Mouse (Mus musculus) hindbrain, embryonic 16.5 days (tissue): ENCODE measurements around the gene Ankrd24. TPM values are rescaled to one million over a fixed set of nuclear protein-coding genes. Genes with fewer than 3 reads are reported as not detected.

Source experiments
- ATAC-seq: fragments of 200-750 bp; cut with Nextera tagmentation; 2 replicates; pipeline ENCODE4 v1.8.0; 2017; ENCODE audit warnings: moderate TSS enrichment, moderate library complexity
- H3K27ac ChIP-seq: fragments of 300-500 bp; sonication (generic); 2 replicates; pipeline ENCODE4 v1.5.1; 2014; ENCODE audit warnings: low read depth, mild to moderate bottlenecking, control low read depth, low read length, moderate library complexity
- H3K27me3 ChIP-seq: fragments of 300-500 bp; sonication (generic); replicated peaks from 2 replicates; pipeline ENCODE4 v1.6.1; 2014; ENCODE audit warnings: low read length; ENCODE audit not compliant: control insufficient read depth, insufficient read depth
- H3K36me3 ChIP-seq: fragments of 300-500 bp; sonication (generic); 2 replicates; pipeline ENCODE4 v1.6.1; 2014; ENCODE audit warnings: mild to moderate bottlenecking, low read length, moderate library complexity, mixed read lengths; ENCODE audit not compliant: control insufficient read depth, insufficient read depth
- H3K4me1 ChIP-seq: fragments of 300-500 bp; sonication (generic); 2 replicates; pipeline ENCODE4 v1.6.1; 2014; ENCODE audit warnings: low read depth, low read length; ENCODE audit not compliant: control insufficient read depth, insufficient read depth
- H3K4me2 ChIP-seq: fragments of 300-500 bp; sonication (generic); 2 replicates; pipeline ENCODE4 v1.6.1; 2014; ENCODE audit warnings: mild to moderate bottlenecking, low read length, control low read depth, moderate library complexity
- H3K4me3 ChIP-seq: fragments of 300-500 bp; sonication (generic); 2 replicates; pipeline ENCODE4 v1.5.1; 2014; ENCODE audit warnings: mild to moderate bottlenecking, low read length, control low read depth, moderate library complexity
- H3K9ac ChIP-seq: fragments of 300-500 bp; sonication (generic); 2 replicates; pipeline ENCODE4 v1.6.1; 2014; ENCODE audit warnings: low read depth, mild to moderate bottlenecking, control low read depth, low read length, moderate library complexity
- H3K9me3 ChIP-seq: fragments of 300-500 bp; sonication (generic); 2 replicates; pipeline ENCODE4 v1.6.1; 2014; ENCODE audit warnings: mild to moderate bottlenecking, low read length, moderate library complexity; ENCODE audit not compliant: control insufficient read depth
- WGBS: fragments of 180-500 bp; shearing (Covaris S2); extraction: QIAGEN DNeasy Blood & Tissue Kit; methylation state at CpG from one replicate; pipeline ENCODE4 v1.1.7; 2014; 5-methylcytosine and 5-hydroxymethylcytosine counted together
- polyA plus RNA-seq: library from polyadenylated mRNA; unstranded; fragments of >200 nt; fragmentation: Nextera tagmentation; extraction: Ambion mirVana; gene quantifications from 2 replicates; pipeline ENCODE4 v1.2.1, GENCODE M21; 2015

Ankrd24 gene
- polyA plus RNA-seq, 1 experiment from 2014 or later = 19.2 TPM

- Histone ChIP-seq H3K36me3 (no peaks in the 10 kb centered on the region), H3K4me3 (no peak overlapping the region), H3K4me1 (peaks cover 25% of the 10 kb centered on the region), H3K27me3 (peaks cover 21% of the 10 kb centered on the region), H3K9ac (no peak overlapping the region), H3K4me2 (no peak overlapping the region), H3K27ac (no peak overlapping the region), H3K9me3 (no peaks in the 10 kb centered on the region)
- ATAC-seq = no peak
- 36% methylated on average over 5 of the region's 5 CpGs for WGBS
Observed at GRCm38 (mm10) chr10:81595599-81595998, 32.7 kb upstream of the Ankrd24 start.

DNA sequence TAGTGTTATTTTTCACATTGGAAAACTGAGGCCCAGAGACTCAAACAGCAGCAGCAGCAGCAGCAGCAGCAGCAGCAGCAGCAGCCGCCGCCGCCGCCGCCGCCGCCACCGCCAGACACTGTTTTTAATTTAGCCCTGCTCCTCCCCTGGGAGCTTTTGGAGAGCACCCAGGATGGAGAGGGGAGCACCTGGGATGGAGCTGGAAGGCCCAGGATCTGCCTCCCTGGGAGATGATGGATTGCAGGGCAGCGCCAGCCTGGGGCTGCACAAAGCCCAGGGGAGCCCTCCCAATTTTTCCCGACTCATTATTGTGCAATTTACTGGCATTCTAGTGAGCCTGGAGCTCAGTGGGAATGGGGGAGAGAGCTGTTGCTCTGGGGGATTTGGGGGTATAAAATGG is 31.7 kb upstream of the Ankrd24 start:
- Histone ChIP-seq H3K4me3 (0 out of 2 replicates have a peak overlapping the region, but pooled peaks have one; percentile 11), H3K27ac (peak overlapping the region; percentile 40; the same call in 1 of the 2 replicates), H3K27me3 (peaks cover 13% of the 10 kb centered on the region), H3K9ac (peak overlapping the region; percentile 41), H3K9me3 (no peaks in the 10 kb centered on the region), H3K36me3 (no peaks in the 10 kb centered on the region), H3K4me2 (peak overlapping the region; percentile 44), H3K4me1 (peaks cover 35% of the 10 kb centered on the region)
- peak; percentile 2 for ATAC-seq
- 1% methylated on average over 10 of the region's 10 CpGs for WGBS

DNA sequence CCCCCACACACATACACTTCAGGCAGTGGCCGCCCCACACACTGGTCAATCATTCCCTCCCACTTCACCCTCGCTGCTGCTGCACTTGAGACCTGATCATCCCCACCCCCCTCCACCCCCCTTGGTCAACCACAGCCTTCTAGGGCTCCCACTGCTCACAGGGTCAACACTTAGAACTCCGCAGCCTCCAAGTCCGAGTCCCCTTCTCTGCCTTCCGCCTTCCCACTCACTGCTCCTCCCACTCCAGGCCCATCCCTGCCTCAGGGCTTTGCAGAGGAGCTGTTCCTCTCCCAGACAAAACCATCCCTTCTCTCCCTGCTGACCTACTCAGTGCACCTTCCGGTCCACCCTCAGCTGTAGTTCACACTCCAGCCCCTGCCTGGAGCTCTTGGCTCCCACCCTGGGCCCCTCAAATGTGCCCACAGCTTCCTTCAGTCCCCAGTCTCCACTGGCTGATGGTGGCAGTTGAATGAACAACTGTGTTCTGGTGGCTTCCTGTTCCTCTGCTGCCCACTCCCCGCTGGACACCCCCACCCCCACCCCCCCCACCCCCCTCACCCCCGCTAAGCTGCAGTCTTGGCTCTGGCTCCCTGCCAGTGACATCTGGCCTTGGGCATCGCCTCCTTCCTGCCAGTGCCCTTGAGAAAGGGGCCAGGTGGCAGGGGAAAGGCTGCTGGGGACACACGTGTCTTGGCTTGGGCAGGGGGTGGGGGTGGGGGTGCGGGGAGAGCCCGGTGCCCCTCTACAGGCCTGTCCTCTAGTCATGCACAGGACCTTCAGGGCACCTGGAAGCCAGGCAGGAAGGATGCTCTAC is 31.0 kb upstream of the Ankrd24 start:
- ATAC-seq = peak; percentile 34
- peak overlapping the region; percentile 44 for H3K4me2 ChIP-seq

GRCm38 (mm10) chr10:81598342-81598741 is 30.0 kb upstream of the Ankrd24 start:
- Histone ChIP-seq H3K4me1 (peaks cover 36% of the 10 kb centered on the region), H3K9me3 (no peaks in the 10 kb centered on the region), H3K4me3 (no peak overlapping the region), H3K27ac (no peak overlapping the region), H3K4me2 (no peak overlapping the region), H3K27me3 (peaks cover 9% of the 10 kb centered on the region), H3K36me3 (no peaks in the 10 kb centered on the region), H3K9ac (no peak overlapping the region)
- WGBS = 37% methylated on average over 3 of the region's 3 CpGs
- ATAC-seq = no peak

More for the DNA sequence above, 31.0 kb upstream of the Ankrd24 start:
- Histone ChIP-seq H3K4me1 (peaks cover 36% of the 10 kb centered on the region), H3K36me3 (no peaks in the 10 kb centered on the region), H3K4me3 (no peak overlapping the region), H3K9ac (peak overlapping the region; percentile 41; the same call in 1 of the 2 replicates), H3K27ac (peak overlapping the region; percentile 10; the same call in 1 of the 2 replicates), H3K27me3 (peaks cover 11% of the 10 kb centered on the region), H3K9me3 (no peaks in the 10 kb centered on the region)
- 4% methylated on average over 9 of the region's 12 CpGs for WGBS

- Histone ChIP-seq H3K27me3 (peaks cover 9% of the 10 kb centered on the region), H3K4me1 (peaks cover 36% of the 10 kb centered on the region)
Observed at GRCm38 (mm10) chr10:81598871-81599270, 29.5 kb upstream of the Ankrd24 start.

GRCm38 (mm10) chr10:81599630-81600029 is 28.7 kb upstream of the Ankrd24 start:
- 81% methylated on average over 5 of the region's 5 CpGs for WGBS
- no peaks in the 10 kb centered on the region for H3K9me3 ChIP-seq
- no peak for ATAC-seq
- peaks cover 37% of the 10 kb centered on the region for H3K4me1 ChIP-seq
- H3K27me3 ChIP-seq = peaks cover 4% of the 10 kb centered on the region
- H3K4me3 ChIP-seq = no peak overlapping the region
- H3K9ac ChIP-seq = no peak overlapping the region
- no peaks in the 10 kb centered on the region for H3K36me3 ChIP-seq
- H3K4me2 ChIP-seq = no peak overlapping the region
- H3K27ac ChIP-seq = no peak overlapping the region

More at GRCm38 (mm10) chr10:81598871-81599270, 29.5 kb upstream of the Ankrd24 start:
- H3K36me3 ChIP-seq = no peaks in the 10 kb centered on the region
- no peak overlapping the region for H3K27ac ChIP-seq
- no peaks in the 10 kb centered on the region for H3K9me3 ChIP-seq
- H3K9ac ChIP-seq = no peak overlapping the region
- H3K4me2 ChIP-seq = no peak overlapping the region
- WGBS = 59% methylated on average over 6 of the region's 6 CpGs
- ATAC-seq = no peak
- no peak overlapping the region for H3K4me3 ChIP-seq

- ATAC-seq = no peak
- WGBS = 57% methylated on average over 10 of the region's 10 CpGs
- Histone ChIP-seq H3K27ac (no peak overlapping the region), H3K4me1 (peaks cover 40% of the 10 kb centered on the region), H3K9ac (no peak overlapping the region), H3K9me3 (no peaks in the 10 kb centered on the region), H3K4me2 (no peak overlapping the region), H3K27me3 (peaks cover 4% of the 10 kb centered on the region), H3K4me3 (no peak overlapping the region), H3K36me3 (no peaks in the 10 kb centered on the region)
Observed at GRCm38 (mm10) chr10:81600096-81600495, 28.2 kb upstream of the Ankrd24 start.

GRCm38 (mm10) chr10:81600738-81601203 is 27.6 kb upstream of the Ankrd24 start, which contains the start of gene Tle6:
Tle6 (minus strand) TSS chr10:81601073.
- no peaks in the 10 kb centered on the region for H3K36me3 ChIP-seq
- peaks cover 40% of the 10 kb centered on the region for H3K4me1 ChIP-seq
- WGBS = under 1% methylated on average over 27 of the region's 28 CpGs
- peak; percentile 73 for ATAC-seq
- H3K4me2 ChIP-seq = peak within 1 kb of the TSS; percentile 72
- H3K27me3 ChIP-seq = peaks cover 4% of the 10 kb centered on the region
- H3K9me3 ChIP-seq = no peaks in the 10 kb centered on the region
- no peak within 1 kb of the TSS for H3K27ac ChIP-seq
- H3K9ac ChIP-seq = peak within 1 kb of the TSS; percentile 50; the same call in 1 of the 2 replicates
- H3K4me3 ChIP-seq = peak within 1 kb of the TSS; percentile 35

GRCm38 (mm10) chr10:81601396-81601905 is 26.9 kb upstream of the Ankrd24 start:
- no peak overlapping the region for H3K9ac ChIP-seq
- peaks cover 33% of the 10 kb centered on the region for H3K4me1 ChIP-seq
- H3K27me3 ChIP-seq = peaks cover 4% of the 10 kb centered on the region
- peak overlapping the region; percentile 35; the same call in 1 of the 2 replicates for H3K4me3 ChIP-seq
- no peaks in the 10 kb centered on the region for H3K36me3 ChIP-seq
- no peaks in the 10 kb centered on the region for H3K9me3 ChIP-seq
- H3K27ac ChIP-seq = no peak overlapping the region
- no peak for ATAC-seq
- H3K4me2 ChIP-seq = peak overlapping the region; percentile 72
- WGBS = 25% methylated on average over 7 of the region's 7 CpGs
